Mouse (Mus musculus): ENCODE measurements around the gene Olfr543. TPM values are rescaled to one million over a fixed set of nuclear protein-coding genes. Genes with fewer than 3 reads are reported as not detected.
A peak's percentile ranks its signal among the peaks of the same experiment; 100 is the strongest.
"Not testable (repeated sequence)": the region's sequence is repeated elsewhere in the genome, so short reads cannot be mapped to it uniquely, and the experiment has no call there.

Olfr543 gene
- total RNA-seq (2022), result not detected

- no peak for DNase-seq
Observed at GRCm38 (mm10) chr7:102481579-102481978, at the start of gene Olfr543. Gene Olfr543, minus strand, starts transcription at chr7:102481679.

- DNase-seq, result no peak
Observed at GRCm38 (mm10) chr7:102529052-102529451, 47.6 kb upstream of the Olfr543 start.

- no peak for DNase-seq
Observed at GRCm38 (mm10) chr7:102517051-102517335, 35.5 kb upstream of the Olfr543 start.

GRCm38 (mm10) chr7:102516261-102517050 lies 35.0 kb upstream of the Olfr543 start:
- peak; percentile 10 for DNase-seq

- DNase-seq, result no peak
Observed at GRCm38 (mm10) chr7:102514144-102514543, 32.7 kb upstream of the Olfr543 start.

- DNase-seq, result peak; percentile 66
Observed at GRCm38 (mm10) chr7:102512814-102513435, 31.4 kb upstream of the Olfr543 start.

GRCm38 (mm10) chr7:102511927-102512326 lies 30.4 kb upstream of the Olfr543 start:
- DNase-seq, result no peak

- DNase-seq, result no peak
Observed at GRCm38 (mm10) chr7:102509726-102510125, 28.2 kb upstream of the Olfr543 start.

- no peak for DNase-seq
Observed at GRCm38 (mm10) chr7:102508666-102509065, 27.2 kb upstream of the Olfr543 start.

- no peak for DNase-seq
Observed at GRCm38 (mm10) chr7:102508066-102508465, 26.6 kb upstream of the Olfr543 start.

- peak; percentile 56 for DNase-seq
Observed at GRCm38 (mm10) chr7:102506848-102507247, 25.4 kb upstream of the Olfr543 start.

GRCm38 (mm10) chr7:102501986-102502385 lies 20.5 kb upstream of the Olfr543 start:
- DNase-seq, result no peak

- no peak for DNase-seq
Observed at GRCm38 (mm10) chr7:102499473-102499872, 18.0 kb upstream of the Olfr543 start, which contains the start of gene Olfr545. Gene Olfr545, minus strand, starts transcription at chr7:102499573.

- DNase-seq, result not testable (repeated sequence)
Observed at GRCm38 (mm10) chr7:102494416-102494815, 12.9 kb upstream of the Olfr543 start.

- DNase-seq, result no peak
Observed at GRCm38 (mm10) chr7:102488161-102488560, 6.7 kb upstream of the Olfr543 start, which contains the start of gene Olfr544. Gene Olfr544, minus strand, starts transcription at chr7:102488313.

GRCm38 (mm10) chr7:102486105-102486504 lies 4.6 kb upstream of the Olfr543 start:
- no peak for DNase-seq

GRCm38 (mm10) chr7:102484766-102485165 lies 3.3 kb upstream of the Olfr543 start:
- not testable (repeated sequence) for DNase-seq

- DNase-seq, result no peak
Observed at GRCm38 (mm10) chr7:102483665-102484064, 2.2 kb upstream of the Olfr543 start.

GRCm38 (mm10) chr7:102480821-102481220 lies 658 bp downstream of the Olfr543 start:
- DNase-seq, result no peak

GRCm38 (mm10) chr7:102479368-102480078 lies 2.0 kb downstream of the Olfr543 start:
- DNase-seq, result peak; percentile 67

- DNase-seq, result no peak
Observed at GRCm38 (mm10) chr7:102478926-102479325, 2.6 kb downstream of the Olfr543 start.

- no peak for DNase-seq
Observed at GRCm38 (mm10) chr7:102478425-102478824, 3.1 kb downstream of the Olfr543 start.

- no peak for DNase-seq
Observed at GRCm38 (mm10) chr7:102477377-102477776, 4.1 kb downstream of the Olfr543 start.

Measured in adrenal gland, adult 8-10 months (tissue).